Mouse (Mus musculus): ENCODE results near the gene Slx4ip. TPM values are rescaled to one million over a fixed set of nuclear protein-coding genes. Genes with fewer than 3 reads are reported as not detected.

The Slx4ip gene
- polyA plus RNA-seq, 1 experiment from 2014 or later: 5.6 TPM

DNA sequence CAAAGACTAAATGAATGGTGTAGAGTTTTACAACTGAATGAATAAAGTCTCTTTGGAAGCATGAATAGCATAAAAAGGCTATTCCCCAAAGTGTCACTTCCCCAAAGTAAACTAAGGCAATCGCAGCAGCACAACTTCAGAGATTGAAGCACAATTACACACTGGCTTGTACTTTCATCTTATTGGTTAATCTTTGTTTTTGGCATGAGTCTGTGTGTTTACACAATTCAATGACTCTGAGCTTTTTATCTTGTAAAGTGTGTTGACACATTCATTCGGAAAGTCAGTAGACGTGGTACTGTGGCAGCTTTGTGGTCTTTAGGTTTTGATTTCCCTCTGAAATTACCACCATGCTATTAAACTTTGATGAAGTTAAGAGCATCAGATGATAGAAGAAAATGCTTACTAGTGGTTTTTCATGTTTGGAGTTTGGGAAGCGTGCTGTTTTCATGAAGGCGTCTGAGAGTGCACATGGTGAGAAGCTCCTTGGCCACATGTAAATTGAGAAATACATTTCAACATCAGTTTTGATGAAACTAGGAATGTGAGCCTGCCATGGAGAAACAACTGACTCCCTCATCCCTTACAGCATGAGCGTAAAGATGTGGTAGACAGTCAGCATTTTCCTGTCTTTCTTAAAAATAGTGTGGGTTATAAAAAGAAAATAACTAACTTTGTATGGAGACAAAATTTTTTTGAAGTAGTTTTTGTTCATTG is 88.2 kb downstream of the Slx4ip start:
- 75% methylated on average over 6 of the region's 6 CpGs for WGBS
- no peaks in the 10 kb centered on the region for H3K27me3 ChIP-seq (ENCODE audit: control insufficient read depth, insufficient read depth, low read length)
- no peak for ATAC-seq (ENCODE audit: insufficient read depth, low FRiP score)
- no peaks in the 10 kb centered on the region for H3K4me1 ChIP-seq (ENCODE audit: control insufficient read depth, insufficient read depth, low read length)
- no peaks in the 10 kb centered on the region for H3K9me3 ChIP-seq (replicated peaks; ENCODE audit: control insufficient read depth, low read length)
- no peak overlapping the region for H3K4me2 ChIP-seq (ENCODE audit: low read depth, low read length)
- no peaks in the 10 kb centered on the region for H3K36me3 ChIP-seq (ENCODE audit: control insufficient read depth, insufficient read depth, low read length)
- H3K4me3 ChIP-seq (replicated peaks; ENCODE audit: low read length): no peak overlapping the region
- no peak overlapping the region for H3K27ac ChIP-seq (ENCODE audit: low read length)
- H3K9ac ChIP-seq (ENCODE audit: low read length): no peak overlapping the region

DNA sequence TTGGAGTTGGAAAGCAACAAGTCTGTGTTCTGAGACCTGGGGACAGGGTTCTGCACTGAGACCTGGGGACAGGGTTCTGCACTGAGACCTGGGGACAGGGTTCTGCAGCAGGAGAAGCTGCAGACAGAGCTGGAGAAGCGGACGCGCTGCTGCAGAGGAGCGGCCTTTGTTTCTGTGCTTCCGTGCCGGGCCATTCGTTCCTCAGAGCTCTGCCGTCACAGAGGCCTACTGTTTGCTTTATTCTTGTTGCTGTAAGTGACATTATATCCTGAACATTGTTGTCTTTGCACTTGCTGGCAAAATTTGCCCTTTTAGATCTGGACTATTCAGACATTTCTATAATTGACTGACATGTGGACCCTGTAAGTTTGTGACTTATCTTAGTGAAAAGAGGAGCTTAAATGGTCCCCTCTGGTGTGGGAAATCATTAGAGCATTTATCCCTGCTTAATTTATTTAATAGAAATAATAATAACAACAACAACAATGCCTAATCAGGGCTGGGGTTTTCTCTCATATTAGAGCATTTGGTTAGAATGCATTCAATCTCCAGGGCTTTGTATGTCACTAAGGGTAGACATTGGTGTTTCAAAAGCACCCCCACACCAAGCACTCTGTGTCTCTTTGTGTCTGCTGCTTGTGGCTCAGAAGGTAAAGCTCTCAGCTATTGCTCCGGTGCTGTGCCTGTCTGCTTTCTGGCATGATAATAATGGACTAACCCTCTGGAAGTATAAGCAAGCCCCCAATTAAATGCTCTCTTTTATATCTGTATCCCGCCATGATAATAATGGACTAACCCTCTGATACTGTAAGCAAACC is 90.3 kb downstream of the Slx4ip start:
- no peak overlapping the region for H3K4me3 ChIP-seq (replicated peaks; ENCODE audit: low read length)
- H3K4me2 ChIP-seq (ENCODE audit: low read depth, low read length): no peak overlapping the region
- no peak overlapping the region for H3K9ac ChIP-seq (ENCODE audit: low read length)
- WGBS: 55% methylated on average over 10 of the region's 10 CpGs
- no peak overlapping the region for H3K27ac ChIP-seq (ENCODE audit: low read length)
- H3K4me1 ChIP-seq (ENCODE audit: control insufficient read depth, insufficient read depth, low read length): 0 out of 2 replicates have a peak, but pooled peaks cover 3% of the 10 kb centered on the region
- ATAC-seq (ENCODE audit: insufficient read depth, low FRiP score): no peak
- H3K9me3 ChIP-seq (replicated peaks; ENCODE audit: control insufficient read depth, low read length): no peaks in the 10 kb centered on the region
- no peaks in the 10 kb centered on the region for H3K36me3 ChIP-seq (ENCODE audit: control insufficient read depth, insufficient read depth, low read length)
- H3K27me3 ChIP-seq (ENCODE audit: control insufficient read depth, insufficient read depth, low read length): no peaks in the 10 kb centered on the region

GRCm38 (mm10) chr2:136983959-136984358 is 92.9 kb downstream of the Slx4ip start:
- H3K9me3 ChIP-seq (replicated peaks; ENCODE audit: control insufficient read depth, low read length): no peaks in the 10 kb centered on the region
- H3K9ac ChIP-seq (ENCODE audit: low read length): no peak overlapping the region
- no peak overlapping the region for H3K4me2 ChIP-seq (ENCODE audit: low read depth, low read length)
- 0 out of 2 replicates have a peak, but pooled peaks cover 7% of the 10 kb centered on the region for H3K4me1 ChIP-seq (ENCODE audit: control insufficient read depth, insufficient read depth, low read length)
- ATAC-seq (ENCODE audit: insufficient read depth, low FRiP score): no peak
- H3K36me3 ChIP-seq (ENCODE audit: control insufficient read depth, insufficient read depth, low read length): no peaks in the 10 kb centered on the region
- H3K27me3 ChIP-seq (ENCODE audit: control insufficient read depth, insufficient read depth, low read length): no peaks in the 10 kb centered on the region
- 88% methylated on average over 2 of the region's 2 CpGs for WGBS
- H3K27ac ChIP-seq (ENCODE audit: low read length): no peak overlapping the region
- H3K4me3 ChIP-seq (replicated peaks; ENCODE audit: low read length): no peak overlapping the region

GRCm38 (mm10) chr2:136985998-136986730 is 95.1 kb downstream of the Slx4ip start:
- no peak overlapping the region for H3K4me2 ChIP-seq (ENCODE audit: low read depth, low read length)
- no peak overlapping the region for H3K9ac ChIP-seq (ENCODE audit: low read length)
- H3K27ac ChIP-seq (ENCODE audit: low read length): no peak overlapping the region
- H3K27me3 ChIP-seq (ENCODE audit: control insufficient read depth, insufficient read depth, low read length): no peaks in the 10 kb centered on the region
- WGBS: 70% methylated on average over 6 of the region's 6 CpGs
- H3K4me1 ChIP-seq (ENCODE audit: control insufficient read depth, insufficient read depth, low read length): 0 out of 2 replicates have a peak, but pooled peaks cover 7% of the 10 kb centered on the region
- no peaks in the 10 kb centered on the region for H3K36me3 ChIP-seq (ENCODE audit: control insufficient read depth, insufficient read depth, low read length)
- no peaks in the 10 kb centered on the region for H3K9me3 ChIP-seq (replicated peaks; ENCODE audit: control insufficient read depth, low read length)
- H3K4me3 ChIP-seq (replicated peaks; ENCODE audit: low read length): no peak overlapping the region
- ATAC-seq (ENCODE audit: insufficient read depth, low FRiP score): no peak

DNA sequence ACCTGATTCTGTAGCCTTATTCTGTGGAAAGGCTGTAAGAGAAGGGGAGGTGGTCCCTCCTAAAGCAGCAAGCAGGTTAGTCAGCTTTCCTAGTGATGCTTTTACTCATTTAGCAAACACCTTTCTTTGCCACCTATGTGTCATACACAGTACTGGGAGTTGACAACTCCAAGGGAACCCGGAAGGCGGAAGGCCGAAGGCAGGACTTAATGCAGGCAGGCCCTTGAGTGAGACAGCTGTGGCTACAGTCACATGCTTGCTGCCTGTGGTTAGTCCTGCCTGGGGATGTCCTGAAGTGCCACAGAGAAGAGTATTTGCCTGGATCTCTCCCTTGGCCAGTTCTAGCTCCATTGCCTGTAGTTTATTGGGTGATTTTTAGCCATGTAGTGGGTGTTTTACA is 102.1 kb downstream of the Slx4ip start:
- peak; percentile 56; the same call in 1 of the 2 replicates for ATAC-seq (ENCODE audit: insufficient read depth, low FRiP score)
- no peaks in the 10 kb centered on the region for H3K27me3 ChIP-seq (ENCODE audit: control insufficient read depth, insufficient read depth, low read length)
- 93% methylated on average over 3 of the region's 3 CpGs for WGBS

GRCm38 (mm10) chr2:136997104-136997503 is 106.1 kb downstream of the Slx4ip start:
- H3K27me3 ChIP-seq (ENCODE audit: control insufficient read depth, insufficient read depth, low read length): no peaks in the 10 kb centered on the region
- no peak overlapping the region for H3K4me2 ChIP-seq (ENCODE audit: low read depth, low read length)
- no peak for ATAC-seq (ENCODE audit: insufficient read depth, low FRiP score)
- H3K9me3 ChIP-seq (replicated peaks; ENCODE audit: control insufficient read depth, low read length): no peaks in the 10 kb centered on the region
- no peak overlapping the region for H3K4me3 ChIP-seq (replicated peaks; ENCODE audit: low read length)
- H3K9ac ChIP-seq (ENCODE audit: low read length): no peak overlapping the region
- H3K4me1 ChIP-seq (ENCODE audit: control insufficient read depth, insufficient read depth, low read length): no peaks in the 10 kb centered on the region
- no peak overlapping the region for H3K27ac ChIP-seq (ENCODE audit: low read length)
- H3K36me3 ChIP-seq (ENCODE audit: control insufficient read depth, insufficient read depth, low read length): no peaks in the 10 kb centered on the region

More for the DNA sequence above, 102.1 kb downstream of the Slx4ip start:
- Histone ChIP-seq H3K4me3 (replicated peaks; ENCODE audit: low read length) (no peak overlapping the region), H3K9me3 (replicated peaks; ENCODE audit: control insufficient read depth, low read length) (no peaks in the 10 kb centered on the region), H3K27ac (ENCODE audit: low read length) (0 out of 2 replicates have a peak overlapping the region, but pooled peaks have one; percentile 10), H3K36me3 (ENCODE audit: control insufficient read depth, insufficient read depth, low read length) (no peaks in the 10 kb centered on the region), H3K4me1 (ENCODE audit: control insufficient read depth, insufficient read depth, low read length) (no peaks in the 10 kb centered on the region), H3K4me2 (ENCODE audit: low read depth, low read length) (no peak overlapping the region), H3K9ac (ENCODE audit: low read length) (no peak overlapping the region)

DNA sequence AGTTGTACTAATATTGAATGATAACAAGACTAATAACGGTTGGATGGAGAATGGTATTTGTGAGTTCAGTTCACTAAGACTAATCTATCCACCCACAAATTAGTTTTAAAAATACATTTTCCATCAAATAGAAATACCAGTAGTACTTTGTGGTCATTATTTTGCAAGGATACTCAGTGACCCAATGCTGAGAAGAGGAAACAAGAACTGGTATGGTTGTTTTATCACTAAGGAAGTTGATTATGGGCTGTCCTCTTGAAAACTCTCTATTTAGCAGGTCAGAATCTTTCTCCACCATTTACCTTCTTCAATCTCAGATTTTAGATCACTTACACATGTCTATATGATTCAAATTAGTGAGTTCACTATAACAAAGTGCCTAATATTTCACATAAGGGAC is 111.0 kb downstream of the Slx4ip start:
- H3K4me2 ChIP-seq (ENCODE audit: low read depth, low read length): no peak overlapping the region
- no peak overlapping the region for H3K4me3 ChIP-seq (replicated peaks; ENCODE audit: low read length)
- no peaks in the 10 kb centered on the region; the same call in 1 of the 2 replicates for H3K4me1 ChIP-seq (ENCODE audit: control insufficient read depth, insufficient read depth, low read length)
- H3K9ac ChIP-seq (ENCODE audit: low read length): no peak overlapping the region
- WGBS: 90% methylated on average over 1 of the region's 1 CpGs
- H3K27ac ChIP-seq (ENCODE audit: low read length): no peak overlapping the region
- no peak for ATAC-seq (ENCODE audit: insufficient read depth, low FRiP score)
- H3K27me3 ChIP-seq (ENCODE audit: control insufficient read depth, insufficient read depth, low read length): no peaks in the 10 kb centered on the region
- H3K36me3 ChIP-seq (ENCODE audit: control insufficient read depth, insufficient read depth, low read length): no peaks in the 10 kb centered on the region
- no peaks in the 10 kb centered on the region for H3K9me3 ChIP-seq (replicated peaks; ENCODE audit: control insufficient read depth, low read length)

DNA sequence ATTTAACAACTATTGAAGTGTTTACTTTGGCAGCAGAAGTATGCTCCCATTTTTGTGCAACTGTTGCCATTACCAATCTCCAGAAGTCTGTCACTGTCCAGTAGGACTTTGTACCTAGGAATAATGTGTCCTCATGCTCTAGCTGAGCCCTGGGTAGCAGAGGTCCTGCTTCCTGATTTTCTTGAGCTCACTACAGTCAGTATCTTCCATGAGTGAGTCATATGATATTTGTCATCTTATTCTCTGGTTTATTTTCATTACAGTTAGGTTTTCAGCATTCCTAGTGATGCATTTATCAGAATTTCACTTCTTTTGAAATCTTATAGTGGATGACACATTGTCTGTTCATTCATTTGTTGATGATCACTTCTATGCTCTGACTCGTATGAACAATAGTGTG is 115.6 kb downstream of the Slx4ip start:
- ATAC-seq (ENCODE audit: insufficient read depth, low FRiP score): no peak
- H3K4me1 ChIP-seq (ENCODE audit: control insufficient read depth, insufficient read depth, low read length): no peaks in the 10 kb centered on the region; the same call in 1 of the 2 replicates
- 70% methylated on average over 1 of the region's 1 CpGs for WGBS

More for the DNA sequence above, 115.6 kb downstream of the Slx4ip start:
- Histone ChIP-seq H3K9ac (ENCODE audit: low read length) (no peak overlapping the region), H3K4me3 (replicated peaks; ENCODE audit: low read length) (no peak overlapping the region), H3K9me3 (replicated peaks; ENCODE audit: control insufficient read depth, low read length) (no peaks in the 10 kb centered on the region), H3K27me3 (ENCODE audit: control insufficient read depth, insufficient read depth, low read length) (no peaks in the 10 kb centered on the region), H3K4me2 (ENCODE audit: low read depth, low read length) (no peak overlapping the region), H3K36me3 (ENCODE audit: control insufficient read depth, insufficient read depth, low read length) (no peaks in the 10 kb centered on the region), H3K27ac (ENCODE audit: low read length) (no peak overlapping the region)

Data from stomach, embryonic 16.5 days (tissue).